ENCODE assay signal across 22 mouse cellular contexts in the genomic region with DNA sequence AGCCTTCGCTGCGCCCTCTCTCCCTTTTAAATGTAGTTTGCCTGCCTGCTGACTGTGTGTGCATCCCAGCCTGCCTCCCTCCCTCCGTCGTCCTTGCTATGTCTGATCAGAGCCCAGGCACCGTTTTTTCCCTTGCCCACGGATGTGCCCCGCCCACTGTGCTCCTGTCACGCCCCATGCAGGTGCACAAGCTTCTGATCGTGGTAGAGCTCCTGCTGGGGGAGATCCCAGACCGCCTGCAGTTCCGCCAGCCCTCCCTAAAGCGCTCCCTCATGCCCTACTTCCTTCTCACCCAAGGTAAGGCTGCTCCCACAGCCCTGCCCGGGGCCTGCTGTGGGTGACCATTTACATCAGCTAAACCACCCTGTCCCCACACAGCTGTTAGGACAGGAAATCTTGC. TPM values are rescaled to one million over a fixed set of nuclear protein-coding genes. Genes with fewer than 3 reads are reported as not detected.
DNase-seq lines count a peak whose midpoint lies in the region; ATAC-seq and TF ChIP-seq lines count a peak whose summit lies in the region.
"Had no signal": no experiment of that assay in that cellular context is flagged by ENCODE, and none has a peak within 500 bp of the region (broad histone marks: within the 10 kb centered on the region; RNA-seq: fewer than 3 reads in every experiment).

No protein-coding gene starts in this region.

- peak; percentile 21 for DNase-seq in kidney, adult 18-20 months
- DNase-seq in R1 (ENCODE audit: low read depth, low spot score) = peak; percentile 57
- peak; percentile 72 to 75 for DNase-seq in thymus, postnatal 10 days (ENCODE audit: low spot score in 2 of 2)
- no peak for DNase-seq in ovary, adult 18-20 months (ENCODE audit: low spot score)
- DNase-seq in B cell, adult 2 months = no peak
- DNase-seq in gastrocnemius, adult 8-10 months (ENCODE audit: low spot score in 2 of 2) = no peak
- DNase-seq: adrenal gland, postnatal 36 days; heart, postnatal 4 days; kidney, postnatal 10 days; liver, embryonic 13.5 days; lung, postnatal 14 days; right cerebral cortex, postnatal 14 days had no signal

- H3K27me3 ChIP-seq in kidney, embryonic 14.5 days (ENCODE audit: control insufficient read depth, insufficient read depth, low read length) = no peaks in the 10 kb centered on the region
- no peaks in the 10 kb centered on the region for H3K27me3 ChIP-seq in intestine, postnatal 0 days (replicated peaks; ENCODE audit: control insufficient read depth, insufficient read depth, low read length)
- H3K27me3 ChIP-seq: forebrain, embryonic 13.5 days; heart, embryonic 13.5 days; limb, embryonic 12.5 days; liver, embryonic 13.5 days; neural tube, embryonic 12.5 days had no signal

- no peak for TF ChIP-seq CTCF in intestine, postnatal 0 days (IDR thresholded peaks at IDR 0.05; ENCODE audit: low read depth)

- WGBS in kidney, embryonic 14.5 days = 76% methylated on average over 13 of the region's 13 CpGs
- 63% methylated on average over 13 of the region's 13 CpGs for WGBS in intestine, postnatal 0 days

- ATAC-seq in kidney, embryonic 14.5 days (ENCODE audit: low FRiP score, low TSS enrichment) = no peak
- ATAC-seq in intestine, postnatal 0 days = peak; percentile 32; the same call in 1 of the 2 replicates
- ATAC-seq: activated CD4-positive, CD25-positive, alpha-beta regulatory T cell, adult 4 months; forebrain, embryonic 13.5 days had no signal

- H3K4me2 ChIP-seq in kidney, embryonic 14.5 days (replicated peaks; ENCODE audit: low read depth, low read length) = no peak overlapping the region
- no peak overlapping the region for H3K4me2 ChIP-seq in intestine, postnatal 0 days (replicated peaks; ENCODE audit: low read depth)
- H3K4me2 ChIP-seq: forebrain, embryonic 13.5 days; heart, embryonic 13.5 days; limb, embryonic 12.5 days; liver, embryonic 13.5 days; neural tube, embryonic 12.5 days had no signal

- H3K9me3 ChIP-seq in kidney, embryonic 14.5 days (ENCODE audit: control insufficient read depth, low read length) = no peaks in the 10 kb centered on the region
- no peaks in the 10 kb centered on the region for H3K9me3 ChIP-seq in intestine, postnatal 0 days (ENCODE audit: control insufficient read depth)
- H3K9me3 ChIP-seq: forebrain, embryonic 13.5 days; heart, embryonic 13.5 days; limb, embryonic 12.5 days; liver, embryonic 13.5 days; neural tube, embryonic 12.5 days had no signal

- H3K36me3 ChIP-seq in kidney, embryonic 14.5 days (ENCODE audit: control insufficient read depth, insufficient read depth, low read length) = peaks cover 82% of the 10 kb centered on the region
- peaks cover 75% of the 10 kb centered on the region for H3K36me3 ChIP-seq in intestine, postnatal 0 days (ENCODE audit: control insufficient read depth, insufficient read depth)

- no peak overlapping the region for H3K9ac ChIP-seq in kidney, embryonic 14.5 days (ENCODE audit: low read depth, low read length)
- H3K9ac ChIP-seq in intestine, postnatal 0 days (ENCODE audit: low read depth, low read length) = no peak overlapping the region
- H3K9ac ChIP-seq: forebrain, embryonic 13.5 days; heart, embryonic 13.5 days; limb, embryonic 12.5 days; liver, embryonic 13.5 days; neural tube, embryonic 12.5 days had no signal

- H3K27ac ChIP-seq in kidney, embryonic 14.5 days (ENCODE audit: low read depth, low read length) = no peak overlapping the region
- no peak overlapping the region for H3K27ac ChIP-seq in intestine, postnatal 0 days (ENCODE audit: low read depth, low read length)
- H3K27ac ChIP-seq: forebrain, embryonic 13.5 days; heart, embryonic 13.5 days; limb, embryonic 12.5 days; liver, embryonic 13.5 days; neural tube, embryonic 12.5 days had no signal

- no peak overlapping the region for H3K4me3 ChIP-seq in kidney, embryonic 14.5 days (ENCODE audit: low read length)
- H3K4me3 ChIP-seq in intestine, postnatal 0 days (ENCODE audit: low read depth, low read length) = no peak overlapping the region
- H3K4me3 ChIP-seq: forebrain, embryonic 13.5 days; heart, embryonic 13.5 days; limb, embryonic 12.5 days; liver, embryonic 13.5 days; neural tube, embryonic 12.5 days had no signal

- no peaks in the 10 kb centered on the region; the same call in 1 of the 2 replicates for H3K4me1 ChIP-seq in kidney, embryonic 14.5 days (ENCODE audit: control insufficient read depth, insufficient read depth, low read length)
- no peaks in the 10 kb centered on the region for H3K4me1 ChIP-seq in intestine, postnatal 0 days (replicated peaks; ENCODE audit: control insufficient read depth, insufficient read depth, low read length)
- H3K4me1 ChIP-seq: forebrain, embryonic 13.5 days; limb, embryonic 12.5 days; liver, embryonic 13.5 days; neural tube, embryonic 12.5 days had no signal

RNA-seq across cellular contexts. Expression of a gene that starts 7.9 kb away (rescaled TPM):
- polyA plus RNA-seq in kidney, embryonic 14.5 days (2014; fragmentation: Nextera tagmentation; extraction: Ambion mirVana) = not detected in 2 replicates
- 0.08 TPM in 1 of 2 replicates, not detected in the other for polyA plus RNA-seq in intestine, postnatal 0 days (2015; fragmentation: Nextera tagmentation; extraction: Ambion mirVana)
- not detected for total RNA-seq in gastrocnemius, adult 8-10 months (2022)
- total RNA-seq: adrenal gland, postnatal 36 days; gastrocnemius, postnatal 4 days; heart, postnatal 4 days; layer of hippocampus, postnatal 10 days; monocyte, adult 5-6 weeks had no signal
- polyA plus RNA-seq: activated CD4-positive, CD25-positive, alpha-beta regulatory T cell, adult 4 months; heart, embryonic 13.5 days; limb, embryonic 12.5 days; liver, embryonic 13.5 days; neural tube, embryonic 12.5 days had no signal

RNA-seq across cellular contexts. Expression of a gene that starts 10.8 kb away (rescaled TPM):
- polyA plus RNA-seq in kidney, embryonic 14.5 days (2014; fragmentation: Nextera tagmentation; extraction: Ambion mirVana) = 181 and 187 TPM in 2 replicates
- polyA plus RNA-seq in intestine, postnatal 0 days (2015; fragmentation: Nextera tagmentation; extraction: Ambion mirVana) = 95.5 and 96.2 TPM in 2 replicates
- total RNA-seq in gastrocnemius, adult 8-10 months (2022) = 100 to 1,000 TPM; 104 to 107 (median 104) TPM

RNA-seq across cellular contexts. Expression of a gene that starts 29.1 kb away (rescaled TPM):
- polyA plus RNA-seq in kidney, embryonic 14.5 days (2014; fragmentation: Nextera tagmentation; extraction: Ambion mirVana) = 0.16 TPM in 1 of 2 replicates, not detected in the other
- polyA plus RNA-seq in intestine, postnatal 0 days (2015; fragmentation: Nextera tagmentation; extraction: Ambion mirVana) = 0.38 and 0.42 TPM in 2 replicates
- 1 to 10 TPM in 1 of 4 experiments, under 1 TPM in 3; 0.24 to 1.4 (median 0.85) TPM for total RNA-seq in gastrocnemius, adult 8-10 months (2022)
- total RNA-seq: adrenal gland, postnatal 36 days; gastrocnemius, postnatal 4 days; heart, postnatal 4 days; layer of hippocampus, postnatal 10 days; monocyte, adult 5-6 weeks had no signal
- polyA plus RNA-seq: forebrain, embryonic 13.5 days; limb, embryonic 12.5 days; liver, embryonic 13.5 days; neural tube, embryonic 12.5 days had no signal

RNA-seq across cellular contexts. Expression of a gene that starts 36.0 kb away (rescaled TPM):
- 39.5 and 59.1 TPM in 2 replicates for polyA plus RNA-seq in kidney, embryonic 14.5 days (2014; fragmentation: Nextera tagmentation; extraction: Ambion mirVana)
- polyA plus RNA-seq in intestine, postnatal 0 days (2015; fragmentation: Nextera tagmentation; extraction: Ambion mirVana) = 14.7 and 18.5 TPM in 2 replicates
- total RNA-seq in gastrocnemius, adult 8-10 months (2022) = 10 to 100 TPM; 42.2 to 48.4 (median 47.9) TPM

RNA-seq across cellular contexts. Expression of a gene that starts 46.6 kb away (rescaled TPM):
- polyA plus RNA-seq in kidney, embryonic 14.5 days (2014; fragmentation: Nextera tagmentation; extraction: Ambion mirVana) = not detected in 2 replicates
- polyA plus RNA-seq in intestine, postnatal 0 days (2015; fragmentation: Nextera tagmentation; extraction: Ambion mirVana) = 0.14 and 0.16 TPM in 2 replicates
- total RNA-seq in gastrocnemius, adult 8-10 months (2022) = under 1 TPM in 3 of 4 experiments, not detected in 1; 0.24 to 0.51 (median 0.25) TPM
- total RNA-seq: gastrocnemius, postnatal 4 days; heart, postnatal 4 days; layer of hippocampus, postnatal 10 days; monocyte, adult 5-6 weeks had no signal
- polyA plus RNA-seq: activated CD4-positive, CD25-positive, alpha-beta regulatory T cell, adult 4 months; forebrain, embryonic 13.5 days; heart, embryonic 13.5 days; limb, embryonic 12.5 days; liver, embryonic 13.5 days; neural tube, embryonic 12.5 days had no signal

Comparison
In these comparisons a context has a peak if more than half of its experiments do, and no peak if none do; other contexts are left out.
1. DNase-seq: peak in kidney, adult 18-20 months (single experiment), R1 (single experiment) and thymus, postnatal 10 days (2 of 2); none in ovary, adult 18-20 months (single experiment), B cell, adult 2 months (0 of 2) and gastrocnemius, adult 8-10 months (0 of 2).